Mouse (Mus musculus) CH12.LX (cell line): ENCODE measurements around the gene Ap2a1. TPM values are rescaled to one million over a fixed set of nuclear protein-coding genes. Genes with fewer than 3 reads are reported as not detected.
A peak's percentile ranks its signal among the peaks of the same experiment; 100 is the strongest.

Experiments
- DNase-seq: peaks from one replicate; pipeline ENCODE4 v3.0.0-alpha.2; 2013; ENCODE audit errors: extremely low read depth
- H3K27ac ChIP-seq: 2 replicates; pipeline ENCODE4 v1.5.1; 2012; ENCODE audit warnings: low read depth, mild to moderate bottlenecking, control low read depth, moderate library complexity; ENCODE audit not compliant: insufficient read depth
- H3K27me3 ChIP-seq: replicated peaks from 2 replicates; pipeline ENCODE3; 2012; ENCODE audit warnings: inconsistent platforms
- H3K36me3 ChIP-seq, 2 experiments: replicated peaks in 1 of 2; 2 replicates each; pipeline versions ENCODE3 to v1.6.1; 2012; ENCODE audit warnings: inconsistent platforms in 1 of 2, low read length in 1 of 2, mild to moderate bottlenecking in 1 of 2, mixed read lengths in 1 of 2, moderate library complexity in 1 of 2; ENCODE audit not compliant: control insufficient read depth in 1 of 2, insufficient read depth in 1 of 2
- H3K4me1 ChIP-seq, 2 experiments: 2 replicates each; pipeline ENCODE4 v1.6.1; 2012; ENCODE audit warnings: inconsistent platforms in 1 of 2, moderate library complexity in 1 of 2; ENCODE audit not compliant: insufficient read depth in 2 of 2, control insufficient read depth in 1 of 2
- H3K4me2 ChIP-seq: 2 replicates; pipeline ENCODE4 v1.6.1; 2012; ENCODE audit warnings: low read depth, mild to moderate bottlenecking, control low read depth; ENCODE audit not compliant: poor library complexity, insufficient read depth, severe bottlenecking
- H3K4me3 ChIP-seq, 3 experiments: fragments of 150-350 bp in 1 of 3; sonication (generic) in 1 of 3; replicated peaks in 1 of 3; 2 replicates each; pipeline versions ENCODE3 to v1.5.1; 2011 to 2012; ENCODE audit warnings: low read depth in 2 of 3, low read length in 2 of 3, mild to moderate bottlenecking in 2 of 3, moderate library complexity in 2 of 3, control low read depth in 1 of 3, improper control_type of control experiment in 1 of 3, inconsistent platforms in 1 of 3, mixed read lengths in 1 of 3; ENCODE audit not compliant: poor library complexity in 1 of 3
- H3K79me2 ChIP-seq: replicated peaks from 2 replicates; pipeline ENCODE4 v1.6.1; 2012; ENCODE audit warnings: mild to moderate bottlenecking, moderate library complexity; ENCODE audit not compliant: control insufficient read depth, poor library complexity, insufficient read depth, severe bottlenecking; ENCODE audit errors: extremely low read depth
- H3K9ac ChIP-seq: 2 replicates; pipeline ENCODE4 v1.6.1; 2012; ENCODE audit warnings: low read depth, mild to moderate bottlenecking, control low read depth, moderate library complexity; ENCODE audit not compliant: insufficient read depth
- H3K9me3 ChIP-seq: replicated peaks from 2 replicates; pipeline ENCODE3; 2012; ENCODE audit warnings: low read length, inconsistent platforms, mixed read lengths
- CHD1 ChIP-seq: IDR thresholded peaks from 2 replicates; pipeline ENCODE4 v1.6.1; 2012; ENCODE audit warnings: low read depth, low read length, improper control_type of control experiment, inconsistent platforms
- CHD2 ChIP-seq: IDR thresholded peaks from 2 replicates; pipeline ENCODE4 v1.6.1; 2011; ENCODE audit warnings: low read length, improper control_type of control experiment
- CTCF ChIP-seq, 2 experiments: IDR thresholded peaks in 1 of 2; conservative IDR thresholded peaks in 1 of 2; 2 replicates each; pipeline ENCODE4 v1.5.1; 2011 to 2012; ENCODE audit warnings: low read depth in 2 of 2, low read length in 2 of 2, improper control_type of control experiment in 1 of 2, inconsistent platforms in 1 of 2, mild to moderate bottlenecking in 1 of 2, moderate library complexity in 1 of 2
- ETS1 ChIP-seq: conservative IDR thresholded peaks from 2 replicates; pipeline ENCODE4 v1.6.1; 2012; ENCODE audit warnings: low read depth, mild to moderate bottlenecking, inconsistent platforms, low read length, improper control_type of control experiment, moderate library complexity
- GABPA ChIP-seq: IDR thresholded peaks from 2 replicates; pipeline ENCODE4 v1.6.1; 2012; ENCODE audit warnings: low read depth, low read length, improper control_type of control experiment, inconsistent platforms; ENCODE audit not compliant: insufficient replicate concordance
- HCFC1 ChIP-seq: IDR thresholded peaks from 2 replicates; pipeline ENCODE4 v1.6.1; 2012; ENCODE audit warnings: low read depth, mild to moderate bottlenecking, inconsistent platforms, low read length, improper control_type of control experiment
- IRF4 ChIP-seq: IDR thresholded peaks from 2 replicates; pipeline ENCODE4 v1.6.1; 2014; ENCODE audit warnings: low read depth, mild to moderate bottlenecking, inconsistent platforms, low read length, improper control_type of control experiment
- JUN ChIP-seq: IDR thresholded peaks from 2 replicates; pipeline ENCODE4 v1.6.1; 2011; ENCODE audit warnings: low read depth, mild to moderate bottlenecking, low read length, improper control_type of control experiment, moderate library complexity; ENCODE audit not compliant: insufficient read depth
- JUND ChIP-seq: conservative IDR thresholded peaks from 2 replicates; pipeline ENCODE4 v1.6.1; 2011; ENCODE audit warnings: low read depth, low read length, improper control_type of control experiment
- KAT2A ChIP-seq: IDR thresholded peaks from 2 replicates; pipeline ENCODE4 v1.6.1; 2012; ENCODE audit warnings: low read length, improper control_type of control experiment, inconsistent platforms; ENCODE audit not compliant: insufficient replicate concordance
- MAX ChIP-seq: IDR thresholded peaks from 2 replicates; pipeline ENCODE4 v1.6.1; 2011; ENCODE audit warnings: low read length, improper control_type of control experiment
- MAZ ChIP-seq: IDR thresholded peaks from 2 replicates; pipeline ENCODE4 v1.6.1; 2012; ENCODE audit warnings: low read depth, mild to moderate bottlenecking, inconsistent platforms, low read length, improper control_type of control experiment, moderate library complexity
- MEF2A ChIP-seq: IDR thresholded peaks from 2 replicates; pipeline ENCODE4 v1.6.1; 2014; ENCODE audit warnings: low read depth, mild to moderate bottlenecking, inconsistent platforms, low read length, improper control_type of control experiment, borderline replicate concordance
- MXI1 ChIP-seq: IDR thresholded peaks from 2 replicates; pipeline ENCODE4 v1.6.1; 2011; ENCODE audit warnings: mild to moderate bottlenecking, low read depth, low read length, improper control_type of control experiment
- MYC ChIP-seq: IDR thresholded peaks from 2 replicates; pipeline ENCODE4 v1.6.1; 2011; ENCODE audit warnings: low read depth, mild to moderate bottlenecking, improper control_type of control experiment, low read length
- NELFE ChIP-seq: IDR thresholded peaks from 2 replicates; pipeline ENCODE4 v1.6.1; 2011; ENCODE audit warnings: low read depth, low read length, improper control_type of control experiment
- NRF1 ChIP-seq: IDR thresholded peaks from 2 replicates; pipeline ENCODE4 v1.6.1; 2014; ENCODE audit warnings: low read depth, mild to moderate bottlenecking, inconsistent platforms, low read length, improper control_type of control experiment, moderate library complexity
- POLR2A ChIP-seq: IDR thresholded peaks from 2 replicates; pipeline ENCODE4 v1.6.1; 2011; ENCODE audit warnings: low read depth, mild to moderate bottlenecking, improper control_type of control experiment, low read length
- POLR2AphosphoS2 ChIP-seq: IDR thresholded peaks from 2 replicates; pipeline ENCODE4 v1.6.1; 2011; ENCODE audit warnings: low read depth, low read length, improper control_type of control experiment
- RAD21 ChIP-seq: IDR thresholded peaks from 2 replicates; pipeline ENCODE4 v1.6.1; 2011; ENCODE audit warnings: low read depth, mild to moderate bottlenecking, low read length, improper control_type of control experiment, moderate library complexity
- RCOR1 ChIP-seq: conservative IDR thresholded peaks from 2 replicates; pipeline ENCODE4 v1.6.1; 2012; ENCODE audit warnings: low read depth, mild to moderate bottlenecking, inconsistent platforms, low read length, improper control_type of control experiment
- SIN3A ChIP-seq: IDR thresholded peaks from 2 replicates; pipeline ENCODE4 v1.6.1; 2012; ENCODE audit warnings: low read length, improper control_type of control experiment, inconsistent platforms
- SMC3 ChIP-seq: IDR thresholded peaks from 2 replicates; pipeline ENCODE4 v1.6.1; 2011; ENCODE audit warnings: low read depth, low read length, improper control_type of control experiment
- TBP ChIP-seq: conservative IDR thresholded peaks from 2 replicates; pipeline ENCODE4 v1.6.1; 2011; ENCODE audit warnings: low read depth, low read length, improper control_type of control experiment
- UBTF ChIP-seq: IDR thresholded peaks from 2 replicates; pipeline ENCODE4 v1.6.1; 2012; ENCODE audit warnings: low read depth, mild to moderate bottlenecking, inconsistent platforms, low read length, improper control_type of control experiment, moderate library complexity
- USF1 ChIP-seq: IDR thresholded peaks from 2 replicates; pipeline ENCODE4 v1.6.1; 2014; ENCODE audit warnings: low read depth, mild to moderate bottlenecking, inconsistent platforms, low read length, improper control_type of control experiment
- USF2 ChIP-seq: conservative IDR thresholded peaks from 2 replicates; pipeline ENCODE4 v1.6.1; 2011; ENCODE audit warnings: low read depth, low read length, improper control_type of control experiment
- ZMIZ1 ChIP-seq: IDR thresholded peaks from 2 replicates; pipeline ENCODE4 v1.6.1; 2012; ENCODE audit warnings: low read depth, mild to moderate bottlenecking, inconsistent platforms, low read length, improper control_type of control experiment
- dilution Hi-C: fragments of 300-500 bp; cut with MboI; formaldehyde crosslinking; loops from 2 replicates; pipeline ENCODE4 v1.14.3; 2020; ENCODE audit warnings: low sequenced_read_pairs; ENCODE audit not compliant: extremely low pct_unique_long_range_greater_than_20kb, extremely low pct_ligation_motif_present
- in situ Hi-C: fragments of 300-500 bp; cut with MboI; formaldehyde crosslinking; loops from 3 replicates; pipeline ENCODE4 v1.14.3; 2019; ENCODE audit warnings: low sequenced_read_pairs, low pct_ligation_motif_present, low pct_unique_long_range_greater_than_20kb, mixed read lengths
- polyA plus RNA-seq: library from polyadenylated mRNA; unstranded; fragments of >175 nt; gene quantifications from 2 replicates; pipeline ENCODE4 v1.2.1, GENCODE M21; 2012; ENCODE audit warnings: low read depth; ENCODE audit not compliant: insufficient read length
- total RNA-seq, 2 experiments: library from RNA; depleted of rRNA; stranded (reverse); fragments of 300-350 nt in 1 of 2; fragments of >200 nt in 1 of 2; gene quantifications; 2 replicates each; pipeline ENCODE4 v1.2.3; 2012 to 2014

Ap2a1 gene
- total and polyA plus RNA-seq, 3 experiments = 35.7 to 61.1 (median 56.3) TPM

DNA sequence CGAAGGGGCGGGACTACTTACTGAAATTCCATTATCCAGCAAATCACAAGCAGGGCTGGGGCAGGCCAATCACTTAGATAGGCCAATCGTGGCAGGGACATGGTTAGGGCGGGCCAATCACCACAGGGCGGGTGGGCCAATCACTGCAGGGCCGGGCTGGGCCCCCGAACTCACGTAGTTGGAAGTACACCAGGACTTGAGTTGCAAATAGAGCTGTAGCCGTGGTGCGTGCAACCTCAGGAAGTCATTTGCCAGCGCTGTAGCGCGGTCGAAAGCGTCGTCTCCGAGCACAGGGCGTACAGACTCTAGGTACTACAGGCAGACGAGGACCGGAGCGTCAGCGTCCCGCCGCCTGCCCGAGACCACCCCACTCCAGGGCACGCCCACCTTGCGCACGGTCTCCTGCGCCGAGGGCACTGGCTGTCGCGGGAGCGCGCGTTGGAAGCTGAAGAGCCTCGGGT is 41.0 kb upstream of the Ap2a1 start (continued):
- no peak for TF ChIP-seq MAZ
- TF ChIP-seq NRF1 = peak; percentile 64
- TF ChIP-seq HCFC1 = 0 out of 2 replicates have a peak, but pooled peaks have one; percentile 40

DNA sequence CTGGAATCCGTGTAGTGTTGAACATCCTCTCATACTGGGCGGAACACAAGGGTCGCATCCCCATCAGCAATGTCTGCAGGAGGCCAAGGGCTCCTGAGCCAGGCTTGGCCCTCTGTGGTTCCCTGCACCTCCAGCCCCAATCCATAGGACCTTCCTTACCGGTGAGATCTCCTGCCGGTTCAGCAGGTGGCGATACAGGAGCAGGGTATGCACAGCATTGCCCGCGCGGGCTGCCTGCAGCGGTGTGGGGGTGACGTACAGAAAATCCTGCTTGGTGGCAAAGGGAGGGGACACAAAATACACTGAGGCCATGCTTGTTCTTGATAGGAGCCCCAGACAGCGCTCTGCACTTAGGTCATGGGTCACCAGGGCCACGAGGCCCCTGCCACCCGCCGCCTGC is 37.3 kb upstream of the Ap2a1 start:
- Histone ChIP-seq H3K4me3 (no peak overlapping the region), H3K9me3 (no peaks in the 10 kb centered on the region), H3K27me3 (no peaks in the 10 kb centered on the region), H3K4me1 (peaks cover 14 to 25% of the 10 kb centered on the region in 2 experiments), H3K9ac (no peak overlapping the region), H3K36me3 (peaks cover 0 to 52% of the 10 kb centered on the region in 2 experiments), H3K4me2 (no peak overlapping the region), H3K27ac (no peak overlapping the region), H3K79me2 (no peaks in the 10 kb centered on the region)
- no peak for TF ChIP-seq MEF2A
- no peak for TF ChIP-seq KAT2A
- no peak for TF ChIP-seq CHD2
- TF ChIP-seq ETS1 = no peak
- TF ChIP-seq JUN = no peak
- TF ChIP-seq MXI1 = no peak
- no peak for DNase-seq
- in situ Hi-C loops = no loop called here
- dilution Hi-C loops = no loop called here

DNA sequence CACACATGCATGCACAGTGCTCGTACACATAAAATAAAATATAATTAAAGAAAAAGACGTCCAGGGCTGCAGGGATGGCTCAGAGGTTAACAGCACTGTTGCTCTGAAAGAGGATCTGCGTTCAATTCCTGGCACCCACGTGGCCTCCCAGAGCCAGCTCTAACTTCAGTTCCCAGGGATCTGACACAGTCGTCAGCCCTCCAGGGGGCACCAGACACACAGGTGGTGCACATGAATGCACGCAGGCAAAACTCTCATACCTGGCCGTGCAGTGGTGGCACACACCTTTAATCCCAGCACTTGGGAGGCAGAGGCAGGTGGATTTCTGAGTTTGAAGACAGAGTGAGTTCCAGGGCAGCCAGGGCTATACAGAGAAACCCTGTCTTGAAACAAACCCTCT is 36.7 kb upstream of the Ap2a1 start:
- dilution Hi-C loops = no loop called here
- Histone ChIP-seq H3K27ac (no peak overlapping the region), H3K36me3 (peaks cover 0 to 54% of the 10 kb centered on the region in 2 experiments), H3K27me3 (no peaks in the 10 kb centered on the region), H3K4me3 (no peak overlapping the region), H3K4me2 (no peak overlapping the region), H3K4me1 (peaks cover 8 to 19% of the 10 kb centered on the region in 2 experiments), H3K9me3 (no peaks in the 10 kb centered on the region), H3K9ac (no peak overlapping the region), H3K79me2 (no peaks in the 10 kb centered on the region)
- DNase-seq = no peak
- TF ChIP-seq RCOR1 (no peak), USF1 (no peak), CHD2 (no peak), UBTF (no peak), NELFE (no peak), MEF2A (no peak), ZMIZ1 (no peak), POLR2AphosphoS2 (no peak), POLR2A (no peak), MXI1 (no peak), MYC (peak; percentile 47; the same call in 1 of the 2 replicates), JUN (no peak), IRF4 (no peak), CTCF (conservative IDR thresholded peaks at IDR 0.05 in 1 of 2, IDR thresholded peaks at IDR 0.05 in 1 of 2; ENCODE audit: low read depth in 2 of 2, low read length in 2 of 2) (peak in 1 of 2 experiments; percentile 52; a peak in 2 of 4 replicates), CHD1 (no peak), TBP (no peak), MAX (no peak), ETS1 (no peak), SMC3 (peak; percentile 28; the same call in 1 of the 2 replicates), SIN3A (no peak), USF2 (no peak), RAD21 (peak; percentile 17), HCFC1 (no peak), JUND (no peak), GABPA (no peak)
- in situ Hi-C loops = no loop called here
